Mouse (Mus musculus) stomach, postnatal 0 days (tissue): ENCODE measurements at regions not wholly inside any gene's neighbourhood (a gene's known extent, or its start where the extent isn't known, plus 50 kb on each side); places are given as distances from the start of the nearest gene placed in this dataset.

Experiments used
- CTCF ChIP-seq: IDR thresholded peaks from 2 replicates; pipeline ENCODE4 v1.5.1; 2016; ENCODE audit warnings: antibody characterized with exemption, low read depth, mild to moderate bottlenecking, moderate library complexity
- EP300 ChIP-seq: optimal IDR thresholded peaks from 2 replicates; pipeline ENCODE3; 2016; ENCODE audit warnings: antibody characterized with exemption

DNA sequence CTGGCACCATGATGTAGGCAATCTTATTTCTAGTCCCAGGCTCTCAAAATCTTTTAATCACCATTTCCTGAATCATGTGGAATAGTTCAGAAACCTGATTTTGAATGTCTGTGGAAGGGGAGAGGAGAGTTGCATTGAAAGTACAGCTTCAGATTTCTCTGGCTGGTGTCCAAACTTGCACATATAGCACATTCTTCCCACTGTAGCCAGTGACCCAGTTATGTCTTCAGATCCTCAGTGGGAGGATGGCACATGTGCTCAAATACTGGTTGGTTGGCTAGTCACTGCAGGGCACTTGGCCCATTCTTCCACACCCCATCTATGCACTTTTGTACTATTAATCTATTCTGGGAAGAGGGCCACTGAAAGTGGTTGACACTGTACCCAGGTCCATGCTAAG lies 434.3 kb upstream of the Tenm4 start:
- TF ChIP-seq CTCF (no peak), EP300 (no peak)
